Mouse (Mus musculus): ENCODE data around the gene Mst1r.

GRCm38 (mm10) chr9:107964681-107965080 lies 58.0 kb downstream of the Mst1r start:
- TF ChIP-seq CTCF (IDR thresholded peaks at IDR 0.05; ENCODE audit: low read depth, low read length), result no peak
- TF ChIP-seq EP300 (IDR thresholded peaks at IDR 0.05; ENCODE audit: insufficient read depth, low read depth, low read length), result no peak

Measured in ES-Bruce4 (cell line).